9 mouse cellular contexts compared by ENCODE assay signal in the genomic region with DNA sequence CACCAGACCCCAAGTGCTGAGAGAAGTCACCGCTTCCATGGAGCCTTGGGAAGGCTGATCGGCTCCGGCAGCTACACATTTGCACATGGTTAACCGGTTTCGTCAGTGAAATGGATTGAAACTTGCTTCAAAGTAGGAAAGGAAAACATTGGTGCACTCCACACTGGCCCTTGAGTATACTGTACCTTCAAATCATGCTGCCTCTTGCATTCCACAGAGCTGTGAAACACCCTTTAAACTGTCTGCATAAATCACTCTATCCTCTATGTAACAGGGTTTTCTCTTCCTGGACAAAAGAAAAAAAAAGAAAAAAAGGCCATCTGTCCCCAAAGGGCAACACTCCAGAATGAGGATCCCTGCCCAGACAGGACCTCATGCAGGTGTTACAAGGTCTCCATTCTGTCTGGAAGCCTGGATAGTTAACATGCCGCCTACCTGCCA. TPM values are rescaled to one million over a fixed set of nuclear protein-coding genes. Genes with fewer than 3 reads are reported as not detected.
A peak's percentile ranks its signal among the peaks of the same experiment; 100 is the strongest.
DNase-seq lines count a peak whose midpoint lies in the region; ATAC-seq and TF ChIP-seq lines count a peak whose summit lies in the region.
"Had no signal": no experiment of that assay in that cellular context is flagged by ENCODE, and none has a peak within 500 bp of the region (broad histone marks: within the 10 kb centered on the region; RNA-seq: fewer than 3 reads in every experiment).

No protein-coding gene starts in this region.

- peak overlapping the region; percentile 43 for H3K27ac ChIP-seq in forebrain, embryonic 15.5 days (replicated peaks)
- no peak overlapping the region for H3K27ac ChIP-seq in forebrain, postnatal 0 days (ENCODE audit: low read depth, low read length)
- peak overlapping the region; percentile 79 for H3K27ac ChIP-seq in limb, embryonic 15.5 days

- H3K36me3 ChIP-seq in forebrain, embryonic 15.5 days: no peaks in the 10 kb centered on the region
- no peaks in the 10 kb centered on the region for H3K36me3 ChIP-seq in forebrain, postnatal 0 days (ENCODE audit: insufficient read depth)
- no peaks in the 10 kb centered on the region for H3K36me3 ChIP-seq in limb, embryonic 15.5 days

- ATAC-seq in forebrain, embryonic 15.5 days (replicated peaks): no peak
- no peak for ATAC-seq in forebrain, postnatal 0 days
- ATAC-seq in limb, embryonic 15.5 days (ENCODE audit: insufficient number of reproducible peaks, low FRiP score, low TSS enrichment, low read depth): no peak

- intact Hi-C loops in gastrocnemius, postnatal 14 days (cut with DNase I; ENCODE audit: low total_unique reads): no loop called here

- peaks cover 17% of the 10 kb centered on the region for H3K4me1 ChIP-seq in forebrain, embryonic 15.5 days
- no peaks in the 10 kb centered on the region; the same call in 1 of the 2 replicates for H3K4me1 ChIP-seq in forebrain, postnatal 0 days (ENCODE audit: insufficient read depth)
- peaks cover 23% of the 10 kb centered on the region for H3K4me1 ChIP-seq in limb, embryonic 15.5 days

- DNase-seq in forebrain, postnatal 0 days: no peak
- DNase-seq in urinary bladder, postnatal 14 days (ENCODE audit: low spot score): peak; percentile 10
- no peak for DNase-seq in urinary bladder, postnatal 36 days (ENCODE audit: low spot score in 2 of 2)
- no peak for DNase-seq in layer of hippocampus, adult 11-12 months (ENCODE audit: low spot score)
- DNase-seq in gastrocnemius, postnatal 14 days: no peak
- no peak for DNase-seq in thymus, postnatal 14 days

- H3K27me3 ChIP-seq in forebrain, embryonic 15.5 days: peaks cover 4% of the 10 kb centered on the region; the same call in 1 of the 2 replicates
- H3K27me3 ChIP-seq in forebrain, postnatal 0 days (ENCODE audit: insufficient read depth, low read length): no peaks in the 10 kb centered on the region; the same call in 1 of the 2 replicates
- H3K27me3 ChIP-seq in limb, embryonic 15.5 days: no peaks in the 10 kb centered on the region

- no peak overlapping the region for H3K4me2 ChIP-seq in forebrain, embryonic 15.5 days (replicated peaks)
- no peak overlapping the region for H3K4me2 ChIP-seq in forebrain, postnatal 0 days (ENCODE audit: low read depth)
- H3K4me2 ChIP-seq in limb, embryonic 15.5 days: peak overlapping the region; percentile 40

- no peak overlapping the region for H3K9ac ChIP-seq in forebrain, embryonic 15.5 days (replicated peaks)
- H3K9ac ChIP-seq in forebrain, postnatal 0 days: no peak overlapping the region
- no peak overlapping the region for H3K9ac ChIP-seq in limb, embryonic 15.5 days
- H3K9ac ChIP-seq: liver, postnatal 0 days had no signal

- TF ChIP-seq CTCF in forebrain, postnatal 0 days (IDR thresholded peaks at IDR 0.05; ENCODE audit: low read depth): no peak

- no peak overlapping the region for H3K4me3 ChIP-seq in forebrain, embryonic 15.5 days
- no peak overlapping the region for H3K4me3 ChIP-seq in forebrain, postnatal 0 days (ENCODE audit: low read depth, low read length)
- no peak overlapping the region for H3K4me3 ChIP-seq in limb, embryonic 15.5 days

- WGBS in forebrain, embryonic 15.5 days: 65% methylated on average over 6 of the region's 6 CpGs
- WGBS in forebrain, postnatal 0 days: 57% methylated on average over 6 of the region's 6 CpGs
- WGBS in limb, embryonic 15.5 days: 35% methylated on average over 6 of the region's 6 CpGs

- H3K9me3 ChIP-seq in forebrain, embryonic 15.5 days: no peaks in the 10 kb centered on the region
- H3K9me3 ChIP-seq in forebrain, postnatal 0 days (ENCODE audit: low read length): no peaks in the 10 kb centered on the region
- no peaks in the 10 kb centered on the region for H3K9me3 ChIP-seq in limb, embryonic 15.5 days

RNA-seq across cellular contexts. Expression of gene Arid1b, which starts 48.8 kb away (rescaled TPM):
- polyA plus RNA-seq in forebrain, embryonic 15.5 days (2015; fragmentation: Nextera tagmentation; extraction: Ambion mirVana): 14.8 TPM in 2 replicates
- 40.5 and 51.6 TPM in 2 replicates for total RNA-seq in forebrain, postnatal 0 days (2014; rRNA removed)
- 8.0 and 10.5 TPM in 2 replicates for polyA plus RNA-seq in forebrain, postnatal 0 days (2015; fragmentation: Nextera tagmentation; extraction: Ambion mirVana)
- 11.0 and 11.4 TPM in 2 replicates for polyA plus RNA-seq in limb, embryonic 15.5 days (2015; fragmentation: Nextera tagmentation; extraction: Ambion mirVana)
- 10 to 100 TPM; 30.0 to 31.4 TPM for total RNA-seq in gastrocnemius, postnatal 14 days (2021)
